Mouse (Mus musculus): ENCODE measurements around the gene Cdk9. TPM values are rescaled to one million over a fixed set of nuclear protein-coding genes. Genes with fewer than 3 reads are reported as not detected.

Gene Cdk9
- total and polyA plus RNA-seq, 3 experiments, result 30.9 to 125 TPM; not detected in 1

- no peak overlapping the region for H3K4me3 ChIP-seq (ENCODE audit: control insufficient read depth in 1 of 2, insufficient read depth in 1 of 2, low read depth in 2 of 2, low read length in 2 of 2)
- no peak for TF ChIP-seq NRF1 (IDR thresholded peaks at IDR 0.05; ENCODE audit: insufficient read depth, low read depth, low read length, poor library complexity, severe bottlenecking)
- TF ChIP-seq HCFC1 (IDR thresholded peaks at IDR 0.05; ENCODE audit: low read depth, low read length), result no peak
- no peak for TF ChIP-seq MEF2A (IDR thresholded peaks at IDR 0.05; ENCODE audit: extremely low read depth, insufficient replicate concordance, low read depth, low read length, poor library complexity, severe bottlenecking)
- no peak for TF ChIP-seq UBTF (IDR thresholded peaks at IDR 0.05; ENCODE audit: borderline replicate concordance, insufficient read depth, low read depth, low read length)
- no peak for TF ChIP-seq ZMIZ1 (IDR thresholded peaks at IDR 0.05; ENCODE audit: low read depth, low read length)
- TF ChIP-seq TCF12 (IDR thresholded peaks at IDR 0.05; ENCODE audit: low read depth, low read length), result no peak
- TF ChIP-seq EP300 (IDR thresholded peaks at IDR 0.05; ENCODE audit: low read depth in 1 of 2, low read length in 2 of 2), result no peak
- no peak for TF ChIP-seq MXI1 (IDR thresholded peaks at IDR 0.05; ENCODE audit: low read depth, low read length)
- TF ChIP-seq BHLHE40 (IDR thresholded peaks at IDR 0.05; ENCODE audit: borderline replicate concordance, low read depth, low read length), result no peak
- no peak for TF ChIP-seq NELFE (IDR thresholded peaks at IDR 0.05; ENCODE audit: low read depth, low read length)
- TF ChIP-seq MYB (IDR thresholded peaks at IDR 0.05; ENCODE audit: low read depth, low read length), result no peak
- no peak for TF ChIP-seq TAL1 (IDR thresholded peaks at IDR 0.05; ENCODE audit: low read length)
- TF ChIP-seq TBP (IDR thresholded peaks at IDR 0.05; ENCODE audit: low read depth, low read length), result no peak
- no peak for TF ChIP-seq CHD2 (IDR thresholded peaks at IDR 0.05; ENCODE audit: low read length)
- H3K4me1 ChIP-seq (ENCODE audit: control insufficient read depth in 1 of 2, insufficient read depth in 2 of 2, low read length in 2 of 2), result no peaks in the 10 kb centered on the region
- H3K79me2 ChIP-seq (ENCODE audit: control insufficient read depth, insufficient read depth, low read length, poor library complexity), result no peaks in the 10 kb centered on the region
- peak; percentile 11 for DNase-seq (ENCODE audit: low read depth, low spot score)
- H3K27me3 ChIP-seq (ENCODE audit: control insufficient read depth in 1 of 2, insufficient read depth in 2 of 2, low read length in 2 of 2), result no peaks in the 10 kb centered on the region
- H3K9ac ChIP-seq (ENCODE audit: control insufficient read depth, low read depth, low read length, poor library complexity, severe bottlenecking), result no peak overlapping the region
- no peaks in the 10 kb centered on the region for H3K9me3 ChIP-seq (replicated peaks; ENCODE audit: insufficient read depth, low read length)
- H3K27ac ChIP-seq (ENCODE audit: control insufficient read depth, low read depth, low read length), result no peak overlapping the region
- no peaks in the 10 kb centered on the region for H3K36me3 ChIP-seq (ENCODE audit: control insufficient read depth in 1 of 2, insufficient read depth in 2 of 2, low read length in 2 of 2)
These were observed 40.8 kb downstream of the Cdk9 start for GRCm38 (mm10) chr2:32671907-32672595.

GRCm38 (mm10) chr2:32671147-32671546, 41.7 kb downstream of the Cdk9 start:
- no peak overlapping the region for H3K9ac ChIP-seq (ENCODE audit: control insufficient read depth, low read depth, low read length, poor library complexity, severe bottlenecking)
- no peaks in the 10 kb centered on the region for H3K36me3 ChIP-seq (ENCODE audit: control insufficient read depth in 1 of 2, insufficient read depth in 2 of 2, low read length in 2 of 2)
- TF ChIP-seq MYC (IDR thresholded peaks at IDR 0.05; ENCODE audit: low read depth, low read length) (no peak), POLR2AphosphoS5 (IDR thresholded peaks at IDR 0.05; ENCODE audit: borderline replicate concordance, low read depth, low read length) (no peak), ELF1 (IDR thresholded peaks at IDR 0.05; ENCODE audit: low read depth, low read length) (no peak), USF2 (IDR thresholded peaks at IDR 0.05; ENCODE audit: borderline replicate concordance in 1 of 2, insufficient read depth in 1 of 2, low read depth in 1 of 2, low read length in 2 of 2) (no peak), HCFC1 (IDR thresholded peaks at IDR 0.05; ENCODE audit: low read depth, low read length) (no peak), MYB (IDR thresholded peaks at IDR 0.05; ENCODE audit: low read depth, low read length) (no peak), GATA1 (IDR thresholded peaks at IDR 0.05; ENCODE audit: low read depth, low read length) (no peak), POLR2AphosphoS2 (IDR thresholded peaks at IDR 0.05; ENCODE audit: low read length) (no peak), GABPA (IDR thresholded peaks at IDR 0.05; ENCODE audit: low read depth, low read length) (no peak), KAT2A (conservative IDR thresholded peaks at IDR 0.05; ENCODE audit: low read depth, low read length) (no peak), BHLHE40 (IDR thresholded peaks at IDR 0.05; ENCODE audit: borderline replicate concordance, low read depth, low read length) (no peak), MAFK (IDR thresholded peaks at IDR 0.05; ENCODE audit: borderline replicate concordance, low read depth, low read length) (no peak), ZKSCAN1 (IDR thresholded peaks at IDR 0.05; ENCODE audit: low read depth, low read length) (no peak)
- no peak overlapping the region for H3K4me3 ChIP-seq (ENCODE audit: control insufficient read depth in 1 of 2, insufficient read depth in 1 of 2, low read depth in 2 of 2, low read length in 2 of 2)
- H3K27ac ChIP-seq (ENCODE audit: control insufficient read depth, low read depth, low read length), result no peak overlapping the region
- no peaks in the 10 kb centered on the region for H3K79me2 ChIP-seq (ENCODE audit: control insufficient read depth, insufficient read depth, low read length, poor library complexity)
- no peak for DNase-seq (ENCODE audit: low read depth, low spot score)
- no peaks in the 10 kb centered on the region for H3K27me3 ChIP-seq (ENCODE audit: control insufficient read depth in 1 of 2, insufficient read depth in 2 of 2, low read length in 2 of 2)
- H3K4me1 ChIP-seq (ENCODE audit: control insufficient read depth in 1 of 2, insufficient read depth in 2 of 2, low read length in 2 of 2), result no peaks in the 10 kb centered on the region
- no peaks in the 10 kb centered on the region for H3K9me3 ChIP-seq (replicated peaks; ENCODE audit: insufficient read depth, low read length)
